Comparison of ENCODE assay signal across 21 mouse cellular contexts in the genomic region with DNA sequence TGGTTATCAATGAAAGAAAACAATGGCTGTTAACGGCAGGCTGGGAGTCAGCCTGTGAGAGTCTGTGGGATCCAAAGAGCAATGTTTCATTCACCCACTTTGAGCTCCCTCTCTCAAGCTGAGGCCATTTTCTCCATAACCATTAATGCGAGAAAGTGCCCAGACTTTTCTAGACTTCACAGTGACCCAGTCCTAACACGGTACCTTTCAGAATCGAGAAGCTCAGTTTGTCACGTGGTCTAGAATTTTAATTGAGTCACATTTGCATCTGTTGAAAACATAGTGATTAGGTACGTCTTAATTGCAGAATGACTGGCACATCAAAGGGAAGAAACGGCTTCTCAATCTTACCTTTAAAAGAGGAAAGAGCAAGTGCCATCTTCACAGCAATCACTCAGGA.
DNase-seq lines count a peak whose midpoint lies in the region; ATAC-seq and TF ChIP-seq lines count a peak whose summit lies in the region.
"Had no signal": no experiment of that assay in that cellular context is flagged by ENCODE, and none has a peak within 500 bp of the region (broad histone marks: within the 10 kb centered on the region; RNA-seq: fewer than 3 reads in every experiment).

No protein-coding gene starts in this region.

- no peaks in the 10 kb centered on the region for H3K9me3 ChIP-seq in hindbrain, embryonic 13.5 days
- H3K9me3 ChIP-seq in hindbrain, postnatal 0 days (ENCODE audit: low read length): no peaks in the 10 kb centered on the region
- H3K9me3 ChIP-seq in neural tube, embryonic 12.5 days: no peaks in the 10 kb centered on the region
- H3K9me3 ChIP-seq in limb, embryonic 10.5 days (replicated peaks): no peaks in the 10 kb centered on the region
- H3K9me3 ChIP-seq: embryonic facial prominence, embryonic 13.5 days had no signal

- DNase-seq in hindbrain, postnatal 0 days (ENCODE audit: low spot score): no peak
- DNase-seq in neural tube, embryonic 10.5 days (ENCODE audit: extremely low spot score, low spot score): no peak
- DNase-seq in limb, embryonic 10.5 days (ENCODE audit: low spot score): peak; percentile 19
- no peak for DNase-seq in adrenal gland, postnatal 25 days
- DNase-seq in kidney, adult 9 months: no peak
- DNase-seq: adrenal gland, adult 8-10 months; cerebellum, adult 11 months; cerebellum, postnatal 14 days; gastrocnemius, postnatal 14 days; kidney, adult 11 months; lung, adult 18-20 months; lung, postnatal 14 days; thymus, postnatal 14 days had no signal

- no peak for ATAC-seq in hindbrain, embryonic 13.5 days (ENCODE audit: low FRiP score)
- no peak for ATAC-seq in hindbrain, postnatal 0 days
- ATAC-seq in neural tube, embryonic 12.5 days (ENCODE audit: low FRiP score, low read depth): no peak
- ATAC-seq: CD4-positive, CD25-positive, alpha-beta regulatory T cell, adult 4 months; Patski had no signal

- H3K9ac ChIP-seq in hindbrain, embryonic 13.5 days: no peak overlapping the region
- H3K9ac ChIP-seq in hindbrain, postnatal 0 days (replicated peaks; ENCODE audit: low read length): no peak overlapping the region
- H3K9ac ChIP-seq in neural tube, embryonic 12.5 days: no peak overlapping the region
- H3K9ac ChIP-seq: embryonic facial prominence, embryonic 13.5 days had no signal

- peak overlapping the region; percentile 15; the same call in 1 of the 2 replicates for H3K4me2 ChIP-seq in hindbrain, embryonic 13.5 days
- H3K4me2 ChIP-seq in hindbrain, postnatal 0 days (ENCODE audit: low read depth, low read length): no peak overlapping the region
- H3K4me2 ChIP-seq in neural tube, embryonic 12.5 days (replicated peaks): 0 out of 2 replicates have a peak overlapping the region, but pooled peaks have one; percentile 7
- H3K4me2 ChIP-seq: embryonic facial prominence, embryonic 13.5 days; liver, embryonic 11.5 days had no signal

- peaks cover 15% of the 10 kb centered on the region for H3K36me3 ChIP-seq in hindbrain, embryonic 13.5 days
- no peaks in the 10 kb centered on the region for H3K36me3 ChIP-seq in hindbrain, postnatal 0 days (ENCODE audit: insufficient read depth, low read length)
- H3K36me3 ChIP-seq in neural tube, embryonic 12.5 days: peaks cover 9% of the 10 kb centered on the region
- H3K36me3 ChIP-seq in limb, embryonic 10.5 days: peaks cover 56% of the 10 kb centered on the region

- H3K27ac ChIP-seq in hindbrain, embryonic 13.5 days: peak overlapping the region; percentile 76
- H3K27ac ChIP-seq in hindbrain, postnatal 0 days: no peak overlapping the region
- H3K27ac ChIP-seq in neural tube, embryonic 12.5 days: no peak overlapping the region
- H3K27ac ChIP-seq in limb, embryonic 10.5 days: no peak overlapping the region
- H3K27ac ChIP-seq: embryonic facial prominence, embryonic 13.5 days; kidney, postnatal 0 days; left cerebral cortex, adult 2 months had no signal

- WGBS in hindbrain, embryonic 13.5 days: 37% methylated on average over 7 of the region's 7 CpGs
- 34% methylated on average over 7 of the region's 7 CpGs for WGBS in hindbrain, postnatal 0 days
- WGBS in neural tube, embryonic 12.5 days: 25% methylated on average over 7 of the region's 7 CpGs
- 41% methylated on average over 7 of the region's 7 CpGs for WGBS in limb, embryonic 10.5 days

- H3K4me1 ChIP-seq in hindbrain, embryonic 13.5 days (replicated peaks): peaks cover 11% of the 10 kb centered on the region
- H3K4me1 ChIP-seq in hindbrain, postnatal 0 days (ENCODE audit: insufficient read depth, low read length): no peaks in the 10 kb centered on the region
- H3K4me1 ChIP-seq in neural tube, embryonic 12.5 days: peaks cover 5% of the 10 kb centered on the region; the same call in 1 of the 2 replicates
- H3K4me1 ChIP-seq in limb, embryonic 10.5 days: peaks cover 13% of the 10 kb centered on the region
- H3K4me1 ChIP-seq: embryonic facial prominence, embryonic 13.5 days had no signal

- H3K4me3 ChIP-seq in hindbrain, embryonic 13.5 days: no peak overlapping the region
- H3K4me3 ChIP-seq in hindbrain, postnatal 0 days (ENCODE audit: low read length): no peak overlapping the region
- no peak overlapping the region for H3K4me3 ChIP-seq in neural tube, embryonic 12.5 days
- H3K4me3 ChIP-seq in limb, embryonic 10.5 days: no peak overlapping the region
- H3K4me3 ChIP-seq: embryonic facial prominence, embryonic 13.5 days; left cerebral cortex, adult 2 months had no signal

- no peaks in the 10 kb centered on the region for H3K27me3 ChIP-seq in hindbrain, embryonic 13.5 days
- H3K27me3 ChIP-seq in hindbrain, postnatal 0 days (ENCODE audit: insufficient read depth, low read length): no peaks in the 10 kb centered on the region
- H3K27me3 ChIP-seq in neural tube, embryonic 12.5 days (replicated peaks): no peaks in the 10 kb centered on the region
- no peaks in the 10 kb centered on the region for H3K27me3 ChIP-seq in limb, embryonic 10.5 days (ENCODE audit: low read depth, poor library complexity, severe bottlenecking)
- H3K27me3 ChIP-seq: embryonic facial prominence, embryonic 13.5 days; Patski had no signal

- TF ChIP-seq CTCF in hindbrain, postnatal 0 days (IDR thresholded peaks at IDR 0.05; ENCODE audit: low read depth): no peak
